In the genomic region with DNA sequence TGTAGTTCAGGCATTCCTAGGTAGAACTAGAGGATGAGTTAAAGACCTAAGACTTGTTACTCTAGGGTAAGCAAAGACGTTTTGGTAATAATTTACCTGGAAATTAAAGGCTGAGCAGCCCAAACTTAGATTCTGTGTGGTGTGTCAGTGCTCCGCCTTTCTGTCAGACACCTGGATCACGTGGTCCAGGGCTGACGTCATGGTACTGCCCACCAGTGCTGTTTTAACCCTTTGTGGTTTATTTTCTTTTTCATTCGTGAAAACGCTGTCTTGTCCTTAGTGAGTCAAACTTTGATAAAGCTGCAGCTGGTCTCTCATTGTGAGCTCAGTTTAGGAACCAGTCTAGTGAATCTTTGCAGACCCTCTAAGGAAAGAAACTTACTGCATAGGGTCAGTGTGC, we compare ENCODE assay signal across 11 mouse cellular contexts. TPM values are rescaled to one million over a fixed set of nuclear protein-coding genes. Genes with fewer than 3 reads are reported as not detected.
A peak's percentile ranks its signal among the peaks of the same experiment; 100 is the strongest.
DNase-seq lines count a peak whose midpoint lies in the region; ATAC-seq and TF ChIP-seq lines count a peak whose summit lies in the region.
"Had no signal": no experiment of that assay in that cellular context is flagged by ENCODE, and none has a peak within 500 bp of the region (broad histone marks: within the 10 kb centered on the region; RNA-seq: fewer than 3 reads in every experiment).

No protein-coding gene starts in this region.

- H3K4me3 ChIP-seq in heart, embryonic 13.5 days: no peak overlapping the region
- H3K4me3 ChIP-seq in heart, adult 2 months: no peak overlapping the region
- H3K4me3 ChIP-seq: liver, embryonic 15.5 days; neural tube, embryonic 13.5 days had no signal

- peaks cover 19% of the 10 kb centered on the region for H3K4me1 ChIP-seq in heart, embryonic 13.5 days
- H3K4me1 ChIP-seq in heart, adult 2 months (ENCODE audit: control insufficient read depth, insufficient read depth, low read length): no peaks in the 10 kb centered on the region

- no peak for TF ChIP-seq CTCF in heart, adult 2 months (IDR thresholded peaks at IDR 0.05)

- no peak for TF ChIP-seq POLR2A in heart, adult 2 months (IDR thresholded peaks at IDR 0.05; ENCODE audit: insufficient read depth, low read depth, low read length)

- H3K79me2 ChIP-seq in heart, adult 2 months (replicated peaks; ENCODE audit: control insufficient read depth, insufficient read depth, low read length): peaks cover 9% of the 10 kb centered on the region; the same call in 1 of the 2 replicates

- TF ChIP-seq EP300 in heart, adult 2 months (IDR thresholded peaks at IDR 0.05; ENCODE audit: insufficient read depth, low read depth, low read length): no peak

- H3K4me2 ChIP-seq in heart, embryonic 13.5 days: peak overlapping the region; percentile 39
- H3K4me2 ChIP-seq: liver, embryonic 15.5 days; neural tube, embryonic 13.5 days had no signal

- no peak for ATAC-seq in heart, embryonic 13.5 days (ENCODE audit: extremely low read depth, insufficient number of reproducible peaks, low FRiP score, low TSS enrichment)
- no peak for ATAC-seq in megakaryocyte progenitor cell, adult 5-6 weeks (replicated peaks; ENCODE audit: poor library complexity)

- no peak overlapping the region for H3K27ac ChIP-seq in heart, embryonic 13.5 days (replicated peaks)
- H3K27ac ChIP-seq in heart, adult 2 months: no peak overlapping the region
- H3K27ac ChIP-seq: liver, embryonic 15.5 days; neural tube, embryonic 13.5 days had no signal

- 15% methylated on average over 6 of the region's 6 CpGs for WGBS in heart, embryonic 13.5 days
- WGBS in heart, adult 2 months: 26% methylated on average over 6 of the region's 6 CpGs

- no peak for DNase-seq in heart, adult 2 months
- DNase-seq in B cell, adult 2 months: peak; percentile 36 to 39
- peak; percentile 64 for DNase-seq in induced T-regulatory cell, adult 2 months (ENCODE audit: low read depth)
- DNase-seq in liver: peak; percentile 27
- no peak for DNase-seq in c-Kit-positive CD71-positive TER-119-positive erythroid progenitor cells, embryonic 14.5 days (ENCODE audit: low spot score)
- DNase-seq in Muller cell, postnatal 12 days (ENCODE audit: inconsistent ontology term): no peak

- no peaks in the 10 kb centered on the region for H3K27me3 ChIP-seq in heart, embryonic 13.5 days (replicated peaks)
- H3K27me3 ChIP-seq in heart, adult 2 months (ENCODE audit: control insufficient read depth, insufficient read depth, low read length): no peaks in the 10 kb centered on the region
- H3K27me3 ChIP-seq: liver, embryonic 15.5 days; neural tube, embryonic 13.5 days had no signal

- H3K9me3 ChIP-seq in heart, embryonic 13.5 days: no peaks in the 10 kb centered on the region
- H3K9me3 ChIP-seq: liver, embryonic 15.5 days; neural tube, embryonic 13.5 days had no signal

- peaks cover 25% of the 10 kb centered on the region for H3K36me3 ChIP-seq in heart, embryonic 13.5 days
- H3K36me3 ChIP-seq in heart, adult 2 months (ENCODE audit: control insufficient read depth, insufficient read depth, low read length): no peaks in the 10 kb centered on the region

- H3K9ac ChIP-seq in heart, embryonic 13.5 days: no peak overlapping the region
- no peak overlapping the region for H3K9ac ChIP-seq in heart, adult 2 months (ENCODE audit: low read depth, low read length)
- H3K9ac ChIP-seq: liver, embryonic 15.5 days; neural tube, embryonic 13.5 days had no signal

- intact Hi-C loops in heart, adult 2 months (cut with DNase I): no loop called here

RNA-seq across cellular contexts. Expression of a gene that starts 30.1 kb away (rescaled TPM):
- 31.8 and 34.5 TPM in 2 replicates for polyA plus RNA-seq in heart, embryonic 13.5 days (2015; fragmentation: Nextera tagmentation; extraction: Ambion mirVana)
- 10 to 100 TPM; 38.7 to 49.6 TPM for total RNA-seq in heart, adult 2 months (2021)
- 20.9 and 29.7 TPM in 2 replicates for polyA plus RNA-seq in heart, adult 2 months (2012; rRNA removed)
- 26.5 and 33.7 TPM in 2 replicates for total RNA-seq in megakaryocyte progenitor cell, adult 5-6 weeks (2015)
- total RNA-seq in megakaryocyte progenitor cell, adult 5-6 weeks (2017): 58.6 and 59.3 TPM in 2 replicates

RNA-seq across cellular contexts. Expression of a gene that starts 31.1 kb away (rescaled TPM):
- not detected in 2 replicates for polyA plus RNA-seq in heart, embryonic 13.5 days (2015; fragmentation: Nextera tagmentation; extraction: Ambion mirVana)
- not detected for total RNA-seq in heart, adult 2 months (2021)
- not detected in 2 replicates for polyA plus RNA-seq in heart, adult 2 months (2012; rRNA removed)
- total RNA-seq in megakaryocyte progenitor cell, adult 5-6 weeks (2015): not detected in 2 replicates
- not detected in 2 replicates for total RNA-seq in megakaryocyte progenitor cell, adult 5-6 weeks (2017)
- total RNA-seq: layer of hippocampus, adult 8-10 months had no signal
- polyA plus RNA-seq: liver, embryonic 15.5 days; neural tube, embryonic 13.5 days had no signal

RNA-seq across cellular contexts. Expression of a gene that starts 50.0 kb away (rescaled TPM):
- polyA plus RNA-seq in heart, embryonic 13.5 days (2015; fragmentation: Nextera tagmentation; extraction: Ambion mirVana): 27.8 and 28.8 TPM in 2 replicates
- 10 to 100 TPM; 32.7 to 35.5 TPM for total RNA-seq in heart, adult 2 months (2021)
- polyA plus RNA-seq in heart, adult 2 months (2012; rRNA removed): 6.2 and 6.3 TPM in 2 replicates
- 83.2 and 83.5 TPM in 2 replicates for total RNA-seq in megakaryocyte progenitor cell, adult 5-6 weeks (2015)
- total RNA-seq in megakaryocyte progenitor cell, adult 5-6 weeks (2017): 32.3 and 42.5 TPM in 2 replicates

Comparison
In these comparisons a context has a peak if more than half of its experiments do, and no peak if none do; other contexts are left out.
1. DNase-seq: peak in B cell, adult 2 months (2 of 2), induced T-regulatory cell, adult 2 months (single experiment) and liver (single experiment); none in heart, adult 2 months (0 of 2), c-Kit-positive CD71-positive TER-119-positive erythroid progenitor cells, embryonic 14.5 days (single experiment) and Muller cell, postnatal 12 days (single experiment).